Comparison of ENCODE assay signal across 13 mouse cellular contexts in the genomic region with DNA sequence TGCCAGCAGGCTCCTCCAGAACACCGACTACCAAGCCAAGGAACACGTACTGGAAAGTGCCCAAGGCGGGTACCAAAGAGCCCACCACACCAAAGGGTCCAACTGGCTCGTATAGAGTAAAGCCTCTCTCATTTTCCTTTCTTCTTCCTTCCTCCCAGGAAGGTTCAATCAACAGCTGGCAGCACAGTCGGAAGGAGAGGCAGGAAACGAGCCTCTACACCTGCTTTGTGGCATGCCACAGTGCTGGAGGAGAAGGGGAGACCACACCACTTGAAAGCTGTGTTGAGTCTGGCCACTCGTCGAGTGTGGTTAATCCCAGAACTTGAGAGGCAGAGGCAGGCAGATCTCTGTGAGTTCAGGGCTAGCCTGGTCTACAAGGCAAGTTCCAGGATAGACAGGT. TPM values are rescaled to one million over a fixed set of nuclear protein-coding genes. Genes with fewer than 3 reads are reported as not detected.
DNase-seq lines count a peak whose midpoint lies in the region; ATAC-seq and TF ChIP-seq lines count a peak whose summit lies in the region.
"Had no signal": no experiment of that assay in that cellular context is flagged by ENCODE, and none has a peak within 500 bp of the region (broad histone marks: within the 10 kb centered on the region; RNA-seq: fewer than 3 reads in every experiment).

No protein-coding gene starts in this region.

- no peak for DNase-seq in hindbrain, embryonic 10.5 days (ENCODE audit: low spot score)
- DNase-seq in hindbrain, postnatal 0 days (ENCODE audit: low spot score): no peak
- no peak for DNase-seq in spleen, adult 2 months (ENCODE audit: low read depth in 1 of 2, low spot score in 2 of 2)
- no peak for DNase-seq in spleen, postnatal 4 days (ENCODE audit: low spot score in 2 of 2)
- DNase-seq in intestine, embryonic 14.5 days (ENCODE audit: low spot score): no peak
- no peak for DNase-seq in left cerebral cortex, postnatal 4 days
- DNase-seq in urinary bladder, adult 2 months (ENCODE audit: low spot score): no peak

- no peaks in the 10 kb centered on the region for H3K36me3 ChIP-seq in hindbrain, embryonic 10.5 days
- H3K36me3 ChIP-seq in hindbrain, postnatal 0 days (ENCODE audit: insufficient read depth, low read length): no peaks in the 10 kb centered on the region
- no peaks in the 10 kb centered on the region for H3K36me3 ChIP-seq in spleen, adult 2 months (ENCODE audit: control insufficient read depth, insufficient read depth, low read length)
- H3K36me3 ChIP-seq in intestine, embryonic 14.5 days (ENCODE audit: control insufficient read depth, insufficient read depth, low read length): no peaks in the 10 kb centered on the region
- H3K36me3 ChIP-seq in stomach, embryonic 15.5 days: no peaks in the 10 kb centered on the region

- H3K27ac ChIP-seq in hindbrain, embryonic 10.5 days: peak overlapping the region; percentile 64
- H3K27ac ChIP-seq in hindbrain, postnatal 0 days: no peak overlapping the region; the same call in 1 of the 2 replicates
- H3K27ac ChIP-seq in spleen, adult 2 months (ENCODE audit: insufficient read depth, low read length): peak overlapping the region; percentile 36; the same call in 1 of the 2 replicates
- H3K27ac ChIP-seq in intestine, embryonic 14.5 days (ENCODE audit: low read depth): peak overlapping the region; percentile 60
- peak overlapping the region; percentile 80 for H3K27ac ChIP-seq in stomach, embryonic 15.5 days
- H3K27ac ChIP-seq: hindbrain, embryonic 14.5 days; left cerebral cortex, adult 2 months had no signal

- no peaks in the 10 kb centered on the region for H3K27me3 ChIP-seq in hindbrain, embryonic 10.5 days (ENCODE audit: insufficient read depth, poor library complexity, severe bottlenecking)
- no peaks in the 10 kb centered on the region for H3K27me3 ChIP-seq in hindbrain, postnatal 0 days (ENCODE audit: insufficient read depth, low read length)
- H3K27me3 ChIP-seq in spleen, adult 2 months (ENCODE audit: control insufficient read depth, insufficient read depth, low read length): no peaks in the 10 kb centered on the region
- no peaks in the 10 kb centered on the region for H3K27me3 ChIP-seq in intestine, embryonic 14.5 days (replicated peaks; ENCODE audit: control insufficient read depth, insufficient read depth, low read length)
- H3K27me3 ChIP-seq in stomach, embryonic 15.5 days (replicated peaks): no peaks in the 10 kb centered on the region

- H3K4me1 ChIP-seq in hindbrain, embryonic 10.5 days (replicated peaks): peaks cover 25% of the 10 kb centered on the region
- no peaks in the 10 kb centered on the region for H3K4me1 ChIP-seq in hindbrain, postnatal 0 days (ENCODE audit: insufficient read depth, low read length)
- peaks cover 11% of the 10 kb centered on the region; the same call in 1 of the 2 replicates for H3K4me1 ChIP-seq in spleen, adult 2 months (ENCODE audit: control insufficient read depth, insufficient read depth, insufficient read length)
- H3K4me1 ChIP-seq in intestine, embryonic 14.5 days (replicated peaks; ENCODE audit: control insufficient read depth, insufficient read depth, low read length): 0 out of 2 replicates have a peak, but pooled peaks cover 8% of the 10 kb centered on the region
- H3K4me1 ChIP-seq in stomach, embryonic 15.5 days: peaks cover 19% of the 10 kb centered on the region

- no peaks in the 10 kb centered on the region for H3K9me3 ChIP-seq in hindbrain, embryonic 10.5 days
- no peaks in the 10 kb centered on the region for H3K9me3 ChIP-seq in hindbrain, postnatal 0 days (ENCODE audit: low read length)
- no peaks in the 10 kb centered on the region for H3K9me3 ChIP-seq in intestine, embryonic 14.5 days (ENCODE audit: control insufficient read depth, low read length)
- H3K9me3 ChIP-seq in stomach, embryonic 15.5 days: no peaks in the 10 kb centered on the region

- intact Hi-C loops in left cerebral cortex, postnatal 4 days (cut with DNase I): no loop called here

- H3K4me3 ChIP-seq in hindbrain, embryonic 10.5 days: no peak overlapping the region
- H3K4me3 ChIP-seq in hindbrain, postnatal 0 days (ENCODE audit: low read length): no peak overlapping the region
- no peak overlapping the region for H3K4me3 ChIP-seq in spleen, adult 2 months (ENCODE audit: extremely low read depth, insufficient read depth, insufficient read length)
- no peak overlapping the region for H3K4me3 ChIP-seq in intestine, embryonic 14.5 days (ENCODE audit: low read depth, low read length)
- no peak overlapping the region for H3K4me3 ChIP-seq in stomach, embryonic 15.5 days (replicated peaks)
- H3K4me3 ChIP-seq: left cerebral cortex, adult 2 months had no signal

- no peak for TF ChIP-seq POLR2A in spleen, adult 2 months (IDR thresholded peaks at IDR 0.05; ENCODE audit: low read depth, low read length)

- ATAC-seq in hindbrain, postnatal 0 days: no peak
- ATAC-seq in intestine, embryonic 14.5 days (replicated peaks; ENCODE audit: low FRiP score, low TSS enrichment, low read depth): no peak
- no peak for ATAC-seq in stomach, embryonic 15.5 days (ENCODE audit: insufficient read depth, low FRiP score, low read depth)

- TF ChIP-seq CTCF in hindbrain, postnatal 0 days (IDR thresholded peaks at IDR 0.05; ENCODE audit: low read depth): no peak
- no peak for TF ChIP-seq CTCF in spleen, adult 2 months (IDR thresholded peaks at IDR 0.05; ENCODE audit: extremely low read depth, insufficient read depth, insufficient read length, insufficient replicate concordance)

- no peak overlapping the region for H3K9ac ChIP-seq in hindbrain, postnatal 0 days (replicated peaks; ENCODE audit: low read length)
- no peak overlapping the region for H3K9ac ChIP-seq in intestine, embryonic 14.5 days (ENCODE audit: low read length)
- H3K9ac ChIP-seq in stomach, embryonic 15.5 days: no peak overlapping the region
- H3K9ac ChIP-seq: hindbrain, embryonic 14.5 days had no signal

- H3K4me2 ChIP-seq in hindbrain, postnatal 0 days (ENCODE audit: low read depth, low read length): no peak overlapping the region
- no peak overlapping the region for H3K4me2 ChIP-seq in intestine, embryonic 14.5 days (ENCODE audit: low read length)
- H3K4me2 ChIP-seq in stomach, embryonic 15.5 days: no peak overlapping the region
- H3K4me2 ChIP-seq: hindbrain, embryonic 14.5 days had no signal

- 87% methylated on average over 8 of the region's 8 CpGs for whole genome bisulfite sequencing in hindbrain, embryonic 10.5 days
- WGBS in hindbrain, postnatal 0 days: 90% methylated on average over 8 of the region's 8 CpGs
- WGBS in spleen, adult 2 months: 33% methylated on average over 8 of the region's 8 CpGs
- 87% methylated on average over 8 of the region's 8 CpGs for WGBS in intestine, embryonic 14.5 days
- 89% methylated on average over 8 of the region's 8 CpGs for WGBS in stomach, embryonic 15.5 days

RNA-seq across cellular contexts. Expression of a gene that starts 7.5 kb away (rescaled TPM):
- polyA plus RNA-seq in hindbrain, embryonic 10.5 days (2016; fragmentation: Nextera tagmentation; extraction: Ambion mirVana): 0.12 and 0.22 TPM in 2 replicates
- total RNA-seq in hindbrain, postnatal 0 days (2014; rRNA removed): 0.10 and 0.97 TPM in 2 replicates
- 0.39 and 0.68 TPM in 2 replicates for polyA plus RNA-seq in hindbrain, postnatal 0 days (2015; fragmentation: Nextera tagmentation; extraction: Ambion mirVana)
- 0.08 TPM in 1 of 2 replicates, not detected in the other for polyA plus RNA-seq in spleen, adult 2 months (2012; rRNA removed)
- polyA plus RNA-seq in intestine, embryonic 14.5 days (2014; fragmentation: Nextera tagmentation; extraction: Ambion mirVana): 0.26 TPM in 1 of 2 replicates, not detected in the other
- 0.08 and 0.22 TPM in 2 replicates for polyA plus RNA-seq in stomach, embryonic 15.5 days (2015; fragmentation: Nextera tagmentation; extraction: Ambion mirVana)
- total RNA-seq in left cerebral cortex, postnatal 4 days (2021): under 1 TPM; 0.28 to 0.76 TPM
- 0.10 and 0.23 TPM in 2 replicates for polyA plus RNA-seq in urinary bladder, adult 2 months (2012; rRNA removed)
- total RNA-seq: adrenal gland, adult 18-20 months; MEL; neutrophil, adult 5-6 weeks had no signal
